Mouse (Mus musculus): ENCODE measurements around the gene Ubtd1.

DNA sequence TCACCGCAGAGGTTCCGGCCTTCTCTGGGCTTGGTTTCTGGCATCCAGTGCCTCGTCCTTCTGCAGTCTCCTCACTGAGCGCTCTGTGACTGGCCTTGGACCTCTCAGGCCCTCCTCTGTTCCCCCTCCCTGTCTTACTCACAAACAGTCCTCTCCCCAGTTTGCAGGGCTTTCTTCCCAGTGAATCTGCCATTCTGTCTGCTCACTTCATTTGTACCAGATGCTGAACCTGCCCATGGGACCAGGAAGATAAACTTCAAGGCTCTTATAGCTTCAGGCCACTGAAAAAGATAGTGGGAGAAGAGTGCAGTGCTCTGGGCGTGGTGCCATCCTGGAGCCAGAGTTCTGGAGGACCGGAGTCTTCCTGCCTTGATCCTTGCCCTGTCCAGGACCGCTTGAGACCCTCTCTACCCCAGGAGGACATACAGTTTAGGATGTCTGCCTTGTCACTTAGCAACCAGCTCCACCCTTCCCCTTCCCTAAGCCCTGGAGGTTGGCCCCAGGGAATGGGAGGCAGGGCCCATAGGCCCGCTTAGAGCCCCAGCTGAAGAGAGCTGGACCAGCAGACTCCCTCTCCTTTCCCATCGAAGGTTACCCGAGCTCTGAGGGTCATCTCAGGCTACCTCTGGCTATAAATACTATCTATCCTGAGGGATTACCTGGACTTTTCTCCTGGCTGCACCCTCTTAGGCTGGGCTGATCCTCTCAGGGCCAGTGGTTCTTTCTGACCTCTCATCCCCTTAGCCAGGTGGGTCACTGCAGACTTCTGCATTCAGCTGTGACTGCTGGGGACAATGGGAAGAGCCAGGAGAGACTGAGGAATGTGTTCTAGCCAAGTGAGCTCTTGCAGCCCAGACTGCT, 40.3 kb downstream of the Ubtd1 start:
- TF ChIP-seq POLR2A (IDR thresholded peaks at IDR 0.05; ENCODE audit: borderline replicate concordance, low read depth, low read length) (no peak), CTCF (IDR thresholded peaks at IDR 0.05; ENCODE audit: low read depth, low read length) (no peak)

All from bone marrow macrophage, adult 2 months (primary cell).